Mouse (Mus musculus) monocyte, adult 5-6 weeks (primary cell): ENCODE data around the gene Plch1. TPM values are rescaled to one million over a fixed set of nuclear protein-coding genes. Genes with fewer than 3 reads are reported as not detected.

Experiments used
- ATAC-seq: fragments of 153-309, 156-312 bp; replicated peaks from 2 replicates; pipeline ENCODE4 v1.8.0; 2017; ENCODE audit warnings: mild to moderate bottlenecking; ENCODE audit not compliant: low TSS enrichment, insufficient number of reproducible peaks, severe bottlenecking, poor library complexity, low FRiP score
- total RNA-seq: library from RNA; stranded (forward); fragments of 200-1000, 200-491, 200-594 nt; gene quantifications from 3 replicates; pipeline ENCODE4 v1.2.3, GENCODE M21; 2017

Gene Plch1
- total RNA-seq, 1 experiment from 2014 or later = 0.10 TPM

- ATAC-seq = no peak
Measured at GRCm38 (mm10) chr3:63868285-63868684, 31.0 kb downstream of the Plch1 start.

GRCm38 (mm10) chr3:63865069-63865468 is 34.2 kb downstream of the Plch1 start:
- no peak for ATAC-seq

GRCm38 (mm10) chr3:63862716-63863115 is 36.6 kb downstream of the Plch1 start:
- ATAC-seq = no peak

DNA sequence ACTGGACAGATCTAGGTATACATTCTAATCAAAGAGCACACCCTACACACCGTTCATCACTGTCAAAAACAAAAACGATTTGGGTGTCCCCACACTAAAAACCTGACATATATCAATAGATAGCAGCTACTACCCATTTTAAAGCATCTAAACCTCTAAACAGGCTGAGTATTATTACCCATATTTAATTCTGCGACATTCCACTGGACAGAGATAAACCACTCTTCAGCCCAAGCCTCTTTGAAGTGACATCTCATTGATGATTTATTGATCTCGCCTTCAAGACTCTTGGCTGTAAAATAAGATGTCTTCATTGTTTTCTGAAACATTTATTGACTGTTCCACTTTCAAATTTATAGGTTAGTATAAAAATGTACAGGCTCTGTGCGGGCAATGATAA is 46.4 kb downstream of the Plch1 start:
- ATAC-seq = no peak

DNA sequence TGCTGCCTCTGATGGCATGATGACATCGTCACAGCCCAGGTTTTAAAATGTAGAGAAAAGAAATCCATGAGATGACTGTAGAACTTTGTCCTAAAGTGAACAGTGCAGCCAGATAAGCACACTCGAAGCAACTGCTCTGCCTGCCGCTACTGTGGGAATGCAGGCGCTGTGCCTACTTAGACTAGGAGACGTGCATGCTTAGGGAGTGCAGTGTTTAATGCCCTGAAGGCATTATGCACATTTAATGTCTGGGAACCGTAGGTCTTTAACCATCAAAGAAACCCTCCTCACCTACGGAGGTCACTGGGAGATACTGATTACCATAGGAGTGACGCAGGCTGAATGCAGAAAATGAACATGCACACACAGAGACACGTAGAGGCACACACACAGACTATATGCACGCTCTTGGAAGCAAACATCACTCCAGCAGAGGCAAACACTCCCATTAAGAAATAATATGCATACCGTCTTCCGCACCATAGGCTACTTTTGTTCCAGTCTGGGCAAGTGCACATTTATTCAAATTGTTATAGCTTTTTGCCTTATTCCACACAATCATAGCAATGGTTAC is 48.1 kb downstream of the Plch1 start:
- ATAC-seq = no peak

GRCm38 (mm10) chr3:63849765-63850346 is 49.4 kb downstream of the Plch1 start:
- ATAC-seq = no peak

DNA sequence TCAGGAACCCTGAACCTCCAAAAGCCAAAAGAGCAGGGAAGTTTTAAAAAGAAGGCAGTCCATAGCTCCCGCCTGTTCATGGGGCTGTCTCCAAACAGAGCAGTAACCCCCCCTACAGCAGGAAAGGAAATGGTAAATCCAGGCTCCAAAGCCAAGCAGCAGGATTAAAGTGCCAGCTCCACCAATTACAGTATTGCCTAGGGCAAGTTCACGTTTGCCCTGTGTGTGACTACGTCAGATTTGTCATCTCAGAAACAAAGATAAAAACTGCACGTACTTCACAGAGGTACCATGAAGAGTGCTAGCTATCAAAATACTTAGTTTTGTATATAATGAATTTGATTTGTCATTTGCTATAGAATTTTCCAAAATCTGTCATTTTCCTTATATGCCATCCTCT is 55.1 kb downstream of the Plch1 start:
- no peak for ATAC-seq

GRCm38 (mm10) chr3:63842436-63842835 is 56.8 kb downstream of the Plch1 start:
- ATAC-seq = no peak

GRCm38 (mm10) chr3:63837750-63838149 is 61.5 kb downstream of the Plch1 start:
- ATAC-seq = no peak

DNA sequence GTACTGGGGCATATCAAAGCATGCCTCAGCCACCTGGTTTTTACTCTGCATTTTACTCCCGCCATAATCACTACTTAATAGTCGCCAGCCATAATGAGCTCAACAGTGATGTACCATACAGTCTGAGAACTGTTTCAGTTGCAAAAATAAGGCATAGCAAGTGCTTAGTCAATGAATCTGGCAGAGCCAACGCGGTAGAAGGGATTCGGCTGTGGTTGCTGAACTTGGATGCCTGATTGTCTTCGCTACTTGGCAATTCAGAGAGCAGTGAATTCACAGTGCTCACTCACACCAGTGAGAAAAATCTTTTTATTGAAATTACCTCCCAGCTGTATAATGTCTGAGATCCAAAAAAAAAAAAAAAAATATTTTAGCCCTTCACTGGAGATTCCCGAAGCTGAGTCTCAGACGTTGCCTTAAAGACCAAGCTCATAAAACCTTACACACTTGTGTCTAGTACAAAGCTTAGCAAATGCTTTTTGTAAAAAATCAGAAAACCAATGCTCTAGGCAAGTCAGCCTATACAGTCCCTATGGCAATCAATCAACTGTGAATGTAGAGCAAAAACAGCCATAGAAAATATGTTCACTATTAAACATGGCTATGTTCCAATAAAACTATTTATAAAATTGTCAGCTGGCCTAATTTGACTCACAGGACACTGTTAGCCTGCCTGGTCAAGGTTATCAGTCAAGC is 62.2 kb downstream of the Plch1 start:
- ATAC-seq = no peak

- ATAC-seq = no peak
Measured at GRCm38 (mm10) chr3:63835816-63836215, 63.5 kb downstream of the Plch1 start.

DNA sequence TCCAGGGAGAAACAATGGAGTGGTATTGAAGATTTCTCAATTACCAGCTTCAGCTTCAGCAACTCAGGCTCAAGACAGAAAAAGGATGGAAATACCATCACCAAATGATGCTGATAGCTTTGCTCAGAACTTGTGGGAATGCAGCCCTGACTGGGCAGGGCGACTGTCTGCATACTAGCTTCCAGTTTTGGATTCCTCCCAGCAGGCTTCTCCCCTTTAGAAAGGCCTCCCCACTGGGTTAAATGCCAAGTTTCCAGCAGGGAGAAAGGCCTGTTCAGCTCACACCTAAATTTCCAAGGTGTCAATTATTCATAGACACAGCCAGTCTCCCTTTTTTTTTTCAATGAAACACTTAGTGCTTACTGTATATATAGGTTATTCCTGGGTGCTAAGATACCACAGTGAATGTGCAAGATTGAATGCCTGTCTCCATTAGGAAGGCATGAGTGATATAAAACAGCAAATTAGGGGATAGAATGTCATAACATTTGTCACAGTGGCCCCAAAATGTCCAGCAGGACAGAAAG is 75.3 kb downstream of the Plch1 start:
- ATAC-seq = no peak

DNA sequence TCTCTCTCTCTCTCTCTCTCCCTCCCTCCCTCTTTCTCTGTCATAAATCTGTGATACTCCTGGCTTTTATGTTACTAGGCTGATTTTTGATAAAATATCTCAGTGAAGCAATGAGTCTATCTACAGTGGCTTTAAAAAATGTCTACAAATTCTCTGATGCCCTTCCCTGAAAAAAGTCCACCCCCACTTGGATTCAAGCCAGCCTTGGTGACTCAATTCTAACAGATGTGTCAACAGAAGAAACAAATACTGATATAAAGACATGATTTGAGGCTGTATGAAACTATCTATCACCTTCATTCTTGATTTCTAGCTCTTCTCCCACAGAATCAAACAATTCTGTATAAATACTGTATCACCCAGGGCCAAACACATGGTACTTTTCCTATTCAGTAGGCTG is 76.6 kb downstream of the Plch1 start:
- no peak for ATAC-seq

DNA sequence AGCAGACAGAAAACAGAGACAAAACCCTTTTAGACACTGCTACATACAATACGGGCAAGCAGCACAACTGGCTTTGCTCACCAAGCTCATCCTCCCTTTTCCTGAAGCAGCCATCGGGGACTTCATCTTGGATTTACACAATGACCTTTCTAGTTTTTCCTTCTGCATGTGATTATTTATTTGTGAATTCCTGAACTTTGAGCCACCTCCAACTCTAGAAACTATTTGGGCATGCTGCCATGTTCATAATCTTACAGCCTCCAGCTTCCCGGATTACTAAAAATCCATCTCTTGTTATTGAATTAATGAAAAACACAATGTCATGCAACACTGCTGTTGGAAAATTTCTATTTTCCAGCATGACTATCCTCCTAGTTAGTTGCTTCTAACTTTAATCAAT is 84.1 kb downstream of the Plch1 start:
- ATAC-seq = no peak

- no peak for ATAC-seq
Measured at GRCm38 (mm10) chr3:63814203-63814602, 85.1 kb downstream of the Plch1 start.

- no peak for ATAC-seq
Measured at GRCm38 (mm10) chr3:63806906-63807305, 92.4 kb downstream of the Plch1 start.

DNA sequence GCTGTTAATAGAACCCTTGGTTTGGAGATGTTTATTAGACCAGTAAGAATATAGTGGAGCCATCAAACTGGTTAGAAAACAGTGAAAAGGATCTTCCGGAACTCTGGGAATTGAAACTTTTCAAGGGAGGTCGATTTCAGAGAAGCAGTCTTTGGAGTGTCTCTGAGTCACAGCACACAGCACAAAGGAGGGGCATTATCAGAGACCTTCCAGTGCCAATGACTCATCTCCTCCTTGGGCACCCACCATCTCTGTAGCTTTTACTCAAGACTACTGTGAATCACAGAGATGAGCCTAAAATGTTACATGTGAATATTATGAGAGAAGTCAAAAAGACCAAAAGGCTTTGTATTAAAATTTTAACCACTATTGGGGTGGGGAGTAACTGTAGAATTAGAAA is 93.8 kb downstream of the Plch1 start:
- ATAC-seq = no peak

DNA sequence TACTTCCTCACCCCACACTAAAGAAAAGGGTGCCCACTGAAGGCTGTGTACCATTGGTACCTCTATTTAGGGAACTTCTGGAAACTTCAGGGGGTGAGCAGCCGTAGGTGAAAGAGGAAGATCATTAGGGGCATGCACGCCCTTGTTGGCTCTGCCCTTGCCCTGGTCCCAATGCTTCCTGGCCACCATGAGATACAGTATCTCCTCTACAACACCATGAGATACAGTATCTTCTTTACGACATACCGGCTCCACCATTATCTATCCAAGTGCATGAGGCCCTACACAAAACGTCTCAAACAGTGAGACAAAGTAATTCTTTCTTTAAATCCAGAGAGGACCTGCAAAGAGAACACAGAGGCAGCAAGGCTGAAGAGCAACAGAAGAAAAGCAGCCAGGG is 98.6 kb downstream of the Plch1 start:
- ATAC-seq = no peak

DNA sequence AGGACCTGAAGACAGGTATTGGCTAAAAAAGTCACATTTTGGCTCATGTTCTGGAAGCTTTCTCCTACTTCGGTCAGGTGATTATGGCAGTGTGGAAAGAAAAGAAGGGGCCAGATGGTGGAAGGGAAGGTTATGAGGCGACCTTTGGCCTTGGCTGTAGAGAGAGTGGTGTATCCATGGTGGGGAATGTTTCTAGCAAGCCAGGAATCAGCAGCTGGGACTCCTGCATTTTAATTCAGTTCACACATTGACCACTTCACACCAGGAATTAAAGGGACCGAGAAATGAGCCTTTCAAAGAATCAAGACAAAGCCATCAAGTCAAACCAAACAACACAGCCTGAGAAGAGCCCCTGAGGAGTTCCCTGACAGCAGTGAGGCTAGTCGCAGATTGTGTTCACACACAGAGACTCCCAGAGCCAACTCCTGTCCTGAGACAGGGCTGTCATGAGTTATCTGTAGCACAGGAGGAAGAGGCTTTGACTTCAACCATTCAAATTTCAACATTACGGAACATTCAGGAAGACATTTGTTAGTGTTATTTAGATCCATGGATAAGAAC is 112.4 kb downstream of the Plch1 start:
- no peak for ATAC-seq
